Mouse (Mus musculus): Measurements from ENCODE around the gene Batf3. TPM values are rescaled to one million over a fixed set of nuclear protein-coding genes. Genes with fewer than 3 reads are reported as not detected.
A peak's percentile ranks its signal among the peaks of the same experiment; 100 is the strongest.

Gene Batf3
- polyA plus RNA-seq, 1 experiment from 2014 or later: 9.8 TPM

DNA sequence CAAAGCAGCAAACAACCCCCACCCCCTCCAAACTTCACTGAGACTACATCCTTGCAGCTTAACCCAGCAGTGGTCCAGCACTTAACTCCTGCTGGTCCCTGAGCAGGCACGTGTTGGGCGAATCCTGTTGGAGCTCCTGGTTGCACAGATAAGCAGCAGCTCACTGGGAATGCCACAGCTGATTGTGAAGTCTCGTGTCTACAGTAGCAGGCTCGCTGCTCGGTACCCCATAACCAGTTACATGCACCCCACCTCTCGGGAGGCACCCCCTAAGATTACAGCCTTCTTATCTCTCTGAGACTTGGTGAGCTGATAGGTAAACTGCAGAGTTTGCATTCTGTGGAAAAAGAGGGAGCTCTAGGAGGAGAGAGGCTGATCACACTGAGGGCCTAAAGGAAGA is 8.3 kb upstream of the Batf3 start:
- 72% methylated on average over 6 of the region's 6 CpGs for WGBS
- H3K27me3 ChIP-seq (replicated peaks; ENCODE audit: low read depth, poor library complexity, severe bottlenecking): no peaks in the 10 kb centered on the region
- no peak for DNase-seq (ENCODE audit: low spot score)

GRCm38 (mm10) chr1:191092050-191092449 is 5.6 kb upstream of the Batf3 start:
- no peak for DNase-seq (ENCODE audit: low spot score)
- H3K4me1 ChIP-seq: peaks cover 16% of the 10 kb centered on the region
- H3K4me3 ChIP-seq: no peak overlapping the region
- H3K9me3 ChIP-seq: no peaks in the 10 kb centered on the region
- 0 out of 2 replicates have a peak overlapping the region, but pooled peaks have one; percentile 15 for H3K27ac ChIP-seq (replicated peaks)
- 83% methylated on average over 8 of the region's 8 CpGs for WGBS
- no peaks in the 10 kb centered on the region for H3K36me3 ChIP-seq (replicated peaks)
- H3K27me3 ChIP-seq (replicated peaks; ENCODE audit: low read depth, poor library complexity, severe bottlenecking): peaks cover 16% of the 10 kb centered on the region

More for the DNA sequence above, 8.3 kb upstream of the Batf3 start:
- Histone ChIP-seq H3K36me3 (replicated peaks) (peaks cover 22% of the 10 kb centered on the region), H3K27ac (replicated peaks) (no peak overlapping the region), H3K9me3 (no peaks in the 10 kb centered on the region), H3K4me1 (peaks cover 13% of the 10 kb centered on the region), H3K4me3 (no peak overlapping the region)

- H3K27me3 ChIP-seq (replicated peaks; ENCODE audit: low read depth, poor library complexity, severe bottlenecking): peaks cover 24% of the 10 kb centered on the region
- no peaks in the 10 kb centered on the region for H3K9me3 ChIP-seq
- no peak for DNase-seq (ENCODE audit: low spot score)
- no peak overlapping the region for H3K4me3 ChIP-seq
- H3K36me3 ChIP-seq (replicated peaks): no peaks in the 10 kb centered on the region
- H3K27ac ChIP-seq (replicated peaks): no peak overlapping the region
- peaks cover 31% of the 10 kb centered on the region for H3K4me1 ChIP-seq
- WGBS: 84% methylated on average over 5 of the region's 5 CpGs
Observed at GRCm38 (mm10) chr1:191093578-191093977, 4.1 kb upstream of the Batf3 start.

GRCm38 (mm10) chr1:191095019-191095418 is 2.6 kb upstream of the Batf3 start:
- Histone ChIP-seq H3K4me3 (no peak overlapping the region), H3K27ac (replicated peaks) (no peak overlapping the region), H3K4me1 (peaks cover 43% of the 10 kb centered on the region), H3K36me3 (replicated peaks) (no peaks in the 10 kb centered on the region), H3K9me3 (no peaks in the 10 kb centered on the region), H3K27me3 (replicated peaks; ENCODE audit: low read depth, poor library complexity, severe bottlenecking) (peaks cover 38% of the 10 kb centered on the region)
- no peak for DNase-seq (ENCODE audit: low spot score)
- 75% methylated on average over 9 of the region's 9 CpGs for WGBS

DNA sequence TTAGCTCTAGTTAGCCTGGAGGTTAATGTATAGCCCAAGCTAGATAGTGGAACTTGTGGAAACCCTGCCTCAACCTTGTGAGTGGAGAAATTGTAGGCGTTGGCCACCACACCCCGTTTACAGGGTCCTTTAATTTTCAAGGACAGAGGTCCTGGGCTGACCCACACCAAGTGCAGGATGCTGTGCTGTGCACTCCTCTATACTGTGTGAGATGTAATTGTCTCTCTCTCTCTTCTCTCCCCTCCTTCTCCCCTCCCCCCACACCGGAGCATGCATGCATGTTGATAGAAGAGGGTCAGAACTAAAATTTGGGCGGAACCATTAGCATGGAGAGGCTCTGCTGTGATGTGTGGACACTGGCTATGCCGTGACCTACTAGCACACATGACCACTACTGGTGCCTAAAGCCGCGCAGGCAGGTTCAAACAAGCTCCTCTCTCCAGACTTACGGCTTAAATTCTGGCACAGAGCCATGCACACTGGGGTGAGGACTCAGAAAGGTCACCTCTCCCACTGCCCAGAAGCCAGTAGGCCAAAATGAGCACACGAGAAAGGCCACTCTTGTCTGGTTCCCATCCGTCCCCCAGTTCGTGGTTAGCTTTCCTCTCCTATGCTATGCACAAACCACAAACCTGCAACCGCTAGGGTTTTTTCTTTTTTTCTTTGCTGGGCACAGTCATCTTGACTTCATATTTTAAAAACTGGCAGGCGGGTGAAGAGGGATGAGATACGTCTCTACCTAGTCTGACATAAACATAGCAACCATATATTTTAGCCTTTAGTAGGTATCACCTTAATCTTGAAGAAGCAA is 571 bp upstream of the Batf3 start:
- DNase-seq (ENCODE audit: low spot score): no peak
- Histone ChIP-seq H3K27ac (replicated peaks) (peak overlapping the region; percentile 78; the same call in 1 of the 2 replicates), H3K4me3 (peak overlapping the region; percentile 68), H3K9me3 (no peaks in the 10 kb centered on the region; the same call in 1 of the 2 replicates), H3K27me3 (replicated peaks; ENCODE audit: low read depth, poor library complexity, severe bottlenecking) (peaks cover 48% of the 10 kb centered on the region), H3K4me1 (peaks cover 35% of the 10 kb centered on the region), H3K36me3 (replicated peaks) (no peaks in the 10 kb centered on the region)
- 54% methylated on average over 14 of the region's 14 CpGs for WGBS

- H3K9me3 ChIP-seq: no peaks in the 10 kb centered on the region; the same call in 1 of the 2 replicates
- H3K27ac ChIP-seq (replicated peaks): no peak overlapping the region
- peaks cover 48% of the 10 kb centered on the region for H3K27me3 ChIP-seq (replicated peaks; ENCODE audit: low read depth, poor library complexity, severe bottlenecking)
- peaks cover 31% of the 10 kb centered on the region for H3K4me1 ChIP-seq
- DNase-seq (ENCODE audit: low spot score): no peak
- H3K4me3 ChIP-seq: peak overlapping the region; percentile 68
- no peaks in the 10 kb centered on the region for H3K36me3 ChIP-seq (replicated peaks)
- WGBS: 34% methylated on average over 5 of the region's 5 CpGs
Observed at GRCm38 (mm10) chr1:191099114-191099513, 1.5 kb downstream of the Batf3 start.

DNA sequence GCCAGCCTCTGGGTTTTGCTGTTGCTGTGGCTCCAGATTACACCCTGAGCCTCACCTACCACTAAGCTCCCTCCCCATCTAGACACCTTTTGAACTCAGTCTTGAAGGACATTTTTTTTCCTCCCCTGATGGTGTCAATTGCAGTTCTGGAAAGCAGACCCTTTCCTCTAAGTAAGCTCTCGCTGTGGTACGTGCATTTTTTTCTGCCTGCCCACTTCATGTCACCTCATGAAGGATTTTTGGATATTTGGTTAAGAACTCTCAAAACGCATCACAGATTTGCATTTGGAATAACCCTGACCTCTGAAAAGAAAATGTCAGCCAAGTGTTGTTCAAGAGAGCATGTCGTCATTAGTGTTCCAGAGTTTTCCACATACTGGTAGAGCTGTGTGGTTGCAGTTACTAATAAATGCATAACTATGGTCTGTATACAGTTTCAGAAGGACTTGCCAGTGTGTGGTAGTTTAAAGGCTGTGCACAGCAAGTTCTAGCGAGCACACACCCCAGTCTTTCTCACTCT is 2.2 kb downstream of the Batf3 start:
- DNase-seq (ENCODE audit: low spot score): no peak
- H3K4me3 ChIP-seq: no peak overlapping the region
- no peaks in the 10 kb centered on the region for H3K36me3 ChIP-seq (replicated peaks)
- 76% methylated on average over 5 of the region's 5 CpGs for WGBS
- H3K27ac ChIP-seq (replicated peaks): no peak overlapping the region
- H3K9me3 ChIP-seq: no peaks in the 10 kb centered on the region; the same call in 1 of the 2 replicates
- H3K27me3 ChIP-seq (replicated peaks; ENCODE audit: low read depth, poor library complexity, severe bottlenecking): peaks cover 48% of the 10 kb centered on the region
- peaks cover 31% of the 10 kb centered on the region for H3K4me1 ChIP-seq

GRCm38 (mm10) chr1:191102730-191103370 is 5.2 kb downstream of the Batf3 start:
- DNase-seq (ENCODE audit: low spot score): no peak
- 80% methylated on average over 15 of the region's 15 CpGs for WGBS
- no peaks in the 10 kb centered on the region for H3K36me3 ChIP-seq (replicated peaks)

DNA sequence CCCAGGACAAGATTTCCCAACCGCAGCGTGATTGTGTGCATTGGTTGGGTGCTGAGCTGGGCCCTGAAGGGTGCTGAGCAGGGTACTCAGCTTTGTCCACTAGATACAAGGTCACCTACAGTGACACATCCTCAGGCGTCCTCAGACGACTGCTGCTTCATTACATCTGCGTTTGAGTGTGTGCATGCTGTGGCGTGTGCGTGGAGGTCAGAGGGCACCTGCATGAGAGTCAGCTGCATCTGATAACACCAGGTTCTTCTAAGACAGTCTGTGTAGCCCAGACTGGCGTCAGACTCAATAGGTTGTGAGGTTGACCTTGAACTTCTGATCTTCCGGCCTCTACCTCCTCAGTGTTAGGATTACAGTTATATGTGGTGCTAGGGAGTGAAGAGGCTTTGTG is 7.6 kb downstream of the Batf3 start:
- Histone ChIP-seq H3K36me3 (replicated peaks) (no peaks in the 10 kb centered on the region; the same call in 1 of the 2 replicates), H3K27ac (replicated peaks) (no peak overlapping the region), H3K9me3 (no peaks in the 10 kb centered on the region; the same call in 1 of the 2 replicates), H3K4me1 (peaks cover 3% of the 10 kb centered on the region), H3K4me3 (no peak overlapping the region), H3K27me3 (replicated peaks; ENCODE audit: low read depth, poor library complexity, severe bottlenecking) (peaks cover 11% of the 10 kb centered on the region)
- DNase-seq (ENCODE audit: low spot score): no peak
- WGBS: 79% methylated on average over 9 of the region's 9 CpGs

More at GRCm38 (mm10) chr1:191102730-191103370, 5.2 kb downstream of the Batf3 start:
- Histone ChIP-seq H3K4me3 (no peak overlapping the region), H3K4me1 (peaks cover 19% of the 10 kb centered on the region), H3K27me3 (replicated peaks; ENCODE audit: low read depth, poor library complexity, severe bottlenecking) (peaks cover 29% of the 10 kb centered on the region), H3K9me3 (no peaks in the 10 kb centered on the region; the same call in 1 of the 2 replicates), H3K27ac (replicated peaks) (no peak overlapping the region)

GRCm38 (mm10) chr1:191107306-191107705 is 9.7 kb downstream of the Batf3 start:
- H3K27ac ChIP-seq (replicated peaks): no peak overlapping the region
- WGBS: 77% methylated on average over 10 of the region's 10 CpGs
- no peak overlapping the region for H3K4me3 ChIP-seq
- H3K4me1 ChIP-seq: peaks cover 22% of the 10 kb centered on the region
- no peak for DNase-seq (ENCODE audit: low spot score)
- H3K36me3 ChIP-seq (replicated peaks): no peaks in the 10 kb centered on the region; the same call in 1 of the 2 replicates
- H3K27me3 ChIP-seq (replicated peaks; ENCODE audit: low read depth, poor library complexity, severe bottlenecking): peaks cover 4% of the 10 kb centered on the region; the same call in 1 of the 2 replicates
- no peaks in the 10 kb centered on the region for H3K9me3 ChIP-seq

- Histone ChIP-seq H3K27me3 (replicated peaks; ENCODE audit: low read depth, poor library complexity, severe bottlenecking) (peaks cover 4% of the 10 kb centered on the region; the same call in 1 of the 2 replicates), H3K4me1 (peaks cover 22% of the 10 kb centered on the region), H3K36me3 (replicated peaks) (no peaks in the 10 kb centered on the region; the same call in 1 of the 2 replicates), H3K9me3 (no peaks in the 10 kb centered on the region), H3K4me3 (no peak overlapping the region), H3K27ac (replicated peaks) (no peak overlapping the region)
- DNase-seq (ENCODE audit: low spot score): no peak
- 91% methylated on average over 9 of the region's 9 CpGs for WGBS
Observed at GRCm38 (mm10) chr1:191109907-191110306, 12.3 kb downstream of the Batf3 start.

DNA sequence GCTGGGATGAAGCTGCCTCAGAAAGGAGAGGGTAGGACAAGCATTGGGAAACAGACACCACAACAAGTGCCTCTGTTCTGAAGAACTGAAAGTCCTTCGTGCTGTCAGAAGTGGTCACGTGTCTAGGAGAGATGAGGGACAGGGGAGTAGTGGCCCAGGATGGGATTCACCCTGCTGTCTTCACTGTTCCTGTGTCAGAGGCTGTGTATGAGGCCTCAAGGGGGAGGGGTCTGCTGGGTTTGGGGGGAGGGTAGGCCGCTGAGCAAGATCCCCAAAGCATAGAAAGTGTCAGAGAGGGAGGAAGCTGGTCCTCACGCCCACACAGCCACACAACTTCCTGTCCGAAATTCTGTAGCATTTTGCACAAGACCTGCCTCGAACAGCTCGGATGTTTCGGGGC is 13.5 kb downstream of the Batf3 start:
- no peak for DNase-seq (ENCODE audit: low spot score)
- 64% methylated on average over 8 of the region's 8 CpGs for WGBS
- Histone ChIP-seq H3K4me3 (no peak overlapping the region), H3K36me3 (replicated peaks) (no peaks in the 10 kb centered on the region; the same call in 1 of the 2 replicates), H3K27me3 (replicated peaks; ENCODE audit: low read depth, poor library complexity, severe bottlenecking) (peaks cover 4% of the 10 kb centered on the region; the same call in 1 of the 2 replicates), H3K4me1 (peaks cover 22% of the 10 kb centered on the region), H3K9me3 (no peaks in the 10 kb centered on the region), H3K27ac (replicated peaks) (no peak overlapping the region)

Measured in embryonic facial prominence, embryonic 10.5 days (tissue).